Mouse (Mus musculus): ENCODE results near the gene Hspa1b. TPM values are rescaled to one million over a fixed set of nuclear protein-coding genes. Genes with fewer than 3 reads are reported as not detected.

The Hspa1b gene
- polyA plus RNA-seq, 1 experiment from 2014 or later: 0.09 TPM

Other genes with a start within 250 kb of the Hspa1b start
- gene C4b, start 215.4 kb downstream of the Hspa1b start, polyA plus RNA-seq (2014; fragmentation: Nextera tagmentation; extraction: Ambion mirVana): 0.13 and 0.23 TPM in 2 replicates
- not detected in 2 replicates for gene Cyp21a1, start 154.7 kb downstream of the Hspa1b start, polyA plus RNA-seq (2014; fragmentation: Nextera tagmentation; extraction: Ambion mirVana)
- 17.1 and 18.4 TPM in 2 replicates for gene Stk19, start 122.3 kb downstream of the Hspa1b start, polyA plus RNA-seq (2014; fragmentation: Nextera tagmentation; extraction: Ambion mirVana)
- gene Dxo, start 122.2 kb downstream of the Hspa1b start, polyA plus RNA-seq (2014; fragmentation: Nextera tagmentation; extraction: Ambion mirVana): 26.6 and 33.1 TPM in 2 replicates
- gene Skiv2l, start 109.0 kb downstream of the Hspa1b start, polyA plus RNA-seq (2014; fragmentation: Nextera tagmentation; extraction: Ambion mirVana): 22.4 and 23.0 TPM in 2 replicates
- gene Nelfe, start 108.8 kb downstream of the Hspa1b start, polyA plus RNA-seq (2014; fragmentation: Nextera tagmentation; extraction: Ambion mirVana): 65.7 and 65.8 TPM in 2 replicates
- gene Cfb, start 96.7 kb downstream of the Hspa1b start, polyA plus RNA-seq (2014; fragmentation: Nextera tagmentation; extraction: Ambion mirVana): 1.2 and 2.7 TPM in 2 replicates
- 0.38 and 0.53 TPM in 2 replicates for gene Zbtb12, start 79.8 kb downstream of the Hspa1b start, polyA plus RNA-seq (2014; fragmentation: Nextera tagmentation; extraction: Ambion mirVana)
- not detected in 2 replicates for gene Gm20547, start 77.2 kb downstream of the Hspa1b start, polyA plus RNA-seq (2014; fragmentation: Nextera tagmentation; extraction: Ambion mirVana)
- 1.0 and 1.2 TPM in 2 replicates for gene C2, start 61.0 kb downstream of the Hspa1b start, polyA plus RNA-seq (2014; fragmentation: Nextera tagmentation; extraction: Ambion mirVana)
- 31.4 and 35.2 TPM in 2 replicates for gene Ehmt2, start 60.8 kb downstream of the Hspa1b start, polyA plus RNA-seq (2014; fragmentation: Nextera tagmentation; extraction: Ambion mirVana)
- not detected in 2 replicates for gene Slc44a4, start 44.8 kb downstream of the Hspa1b start, polyA plus RNA-seq (2014; fragmentation: Nextera tagmentation; extraction: Ambion mirVana)
- gene Neu1, start 28.0 kb downstream of the Hspa1b start, polyA plus RNA-seq (2014; fragmentation: Nextera tagmentation; extraction: Ambion mirVana): 13.7 and 14.6 TPM in 2 replicates
- 0.55 TPM in 1 of 2 replicates, not detected in the other for gene Gm20481, start 10.7 kb upstream of the Hspa1b start, polyA plus RNA-seq (2014; fragmentation: Nextera tagmentation; extraction: Ambion mirVana)
- gene Hspa1a, start 12.9 kb upstream of the Hspa1b start, polyA plus RNA-seq (2014; fragmentation: Nextera tagmentation; extraction: Ambion mirVana): 2.3 and 2.9 TPM in 2 replicates
- 2.2 and 2.7 TPM in 2 replicates for gene Hspa1l, start 13.5 kb upstream of the Hspa1b start, polyA plus RNA-seq (2014; fragmentation: Nextera tagmentation; extraction: Ambion mirVana)
- 132 and 136 TPM in 2 replicates for gene Lsm2, start 22.6 kb upstream of the Hspa1b start, polyA plus RNA-seq (2014; fragmentation: Nextera tagmentation; extraction: Ambion mirVana)
- gene Vars, start 41.7 kb upstream of the Hspa1b start, polyA plus RNA-seq (2014; fragmentation: Nextera tagmentation; extraction: Ambion mirVana): 41.7 and 42.9 TPM in 2 replicates
- gene Vwa7, start 57.3 kb upstream of the Hspa1b start, polyA plus RNA-seq (2014; fragmentation: Nextera tagmentation; extraction: Ambion mirVana): 0.28 and 0.42 TPM in 2 replicates
- 1.5 and 2.2 TPM in 2 replicates for gene Sapcd1, start 68.8 kb upstream of the Hspa1b start, polyA plus RNA-seq (2014; fragmentation: Nextera tagmentation; extraction: Ambion mirVana)
- 2.6 and 3.5 TPM in 2 replicates for gene Msh5, start 87.5 kb upstream of the Hspa1b start, polyA plus RNA-seq (2014; fragmentation: Nextera tagmentation; extraction: Ambion mirVana)
- 108 TPM in 2 replicates for gene Clic1, start 90.7 kb upstream of the Hspa1b start, polyA plus RNA-seq (2014; fragmentation: Nextera tagmentation; extraction: Ambion mirVana)
- gene Ddah2, start 99.8 kb upstream of the Hspa1b start, polyA plus RNA-seq (2014; fragmentation: Nextera tagmentation; extraction: Ambion mirVana): 186 and 222 TPM in 2 replicates
- not detected in 2 replicates for gene Ly6g6c, start 106.2 kb upstream of the Hspa1b start, polyA plus RNA-seq (2014; fragmentation: Nextera tagmentation; extraction: Ambion mirVana)
- 0.54 and 0.73 TPM in 2 replicates for gene Mpig6b, start 106.9 kb upstream of the Hspa1b start, polyA plus RNA-seq (2014; fragmentation: Nextera tagmentation; extraction: Ambion mirVana)
- 0.32 TPM in 1 of 2 replicates, not detected in the other for gene Ly6g6e, start 117.7 kb upstream of the Hspa1b start, polyA plus RNA-seq (2014; fragmentation: Nextera tagmentation; extraction: Ambion mirVana)
- 1.9 and 2.6 TPM in 2 replicates for gene Ly6g6d, start 118.8 kb upstream of the Hspa1b start, polyA plus RNA-seq (2014; fragmentation: Nextera tagmentation; extraction: Ambion mirVana)
- gene Ly6g6f, start 126.4 kb upstream of the Hspa1b start, polyA plus RNA-seq (2014; fragmentation: Nextera tagmentation; extraction: Ambion mirVana): not detected in 2 replicates
- 61.9 and 64.5 TPM in 2 replicates for gene Abhd16a, start 130.0 kb upstream of the Hspa1b start, polyA plus RNA-seq (2014; fragmentation: Nextera tagmentation; extraction: Ambion mirVana)
- gene Ly6g5c, start 149.0 kb upstream of the Hspa1b start, polyA plus RNA-seq (2014; fragmentation: Nextera tagmentation; extraction: Ambion mirVana): 0.59 TPM in 1 of 2 replicates, not detected in the other
- gene Ly6g5b, start 156.2 kb upstream of the Hspa1b start, polyA plus RNA-seq (2014; fragmentation: Nextera tagmentation; extraction: Ambion mirVana): 0.28 TPM in 1 of 2 replicates, not detected in the other
- gene Gpank1, start 162.2 kb upstream of the Hspa1b start, polyA plus RNA-seq (2014; fragmentation: Nextera tagmentation; extraction: Ambion mirVana): 10.0 and 11.4 TPM in 2 replicates
- 219 and 234 TPM in 2 replicates for gene Csnk2b, start 162.8 kb upstream of the Hspa1b start, polyA plus RNA-seq (2014; fragmentation: Nextera tagmentation; extraction: Ambion mirVana)
- gene D17H6S53E, start 167.1 kb upstream of the Hspa1b start, polyA plus RNA-seq (2014; fragmentation: Nextera tagmentation; extraction: Ambion mirVana): 8.7 and 10.1 TPM in 2 replicates
- 0.34 TPM in 1 of 2 replicates, not detected in the other for gene Apom, start 172.8 kb upstream of the Hspa1b start, polyA plus RNA-seq (2014; fragmentation: Nextera tagmentation; extraction: Ambion mirVana)
- gene Bag6, start 175.9 kb upstream of the Hspa1b start, polyA plus RNA-seq (2014; fragmentation: Nextera tagmentation; extraction: Ambion mirVana): 63.3 and 68.6 TPM in 2 replicates
- 81.9 and 138 TPM in 2 replicates for gene Prrc2a, start 205.7 kb upstream of the Hspa1b start, polyA plus RNA-seq (2014; fragmentation: Nextera tagmentation; extraction: Ambion mirVana)
- 7.4 and 9.4 TPM in 2 replicates for gene Aif1, start 216.8 kb upstream of the Hspa1b start, polyA plus RNA-seq (2014; fragmentation: Nextera tagmentation; extraction: Ambion mirVana)
- 9.5 and 11.2 TPM in 2 replicates for gene Lst1, start 229.2 kb upstream of the Hspa1b start, polyA plus RNA-seq (2014; fragmentation: Nextera tagmentation; extraction: Ambion mirVana)
- gene Ltb, start 235.2 kb upstream of the Hspa1b start, polyA plus RNA-seq (2014; fragmentation: Nextera tagmentation; extraction: Ambion mirVana): 0.40 and 0.61 TPM in 2 replicates
- not detected in 2 replicates for gene Tnf, start 242.8 kb upstream of the Hspa1b start, polyA plus RNA-seq (2014; fragmentation: Nextera tagmentation; extraction: Ambion mirVana)
- gene Lta, start 246.1 kb upstream of the Hspa1b start, polyA plus RNA-seq (2014; fragmentation: Nextera tagmentation; extraction: Ambion mirVana): not detected in 2 replicates

All from heart, embryonic 14.5 days (tissue).